Comparison of ENCODE assay signal across 21 mouse cellular contexts in the genomic region with DNA sequence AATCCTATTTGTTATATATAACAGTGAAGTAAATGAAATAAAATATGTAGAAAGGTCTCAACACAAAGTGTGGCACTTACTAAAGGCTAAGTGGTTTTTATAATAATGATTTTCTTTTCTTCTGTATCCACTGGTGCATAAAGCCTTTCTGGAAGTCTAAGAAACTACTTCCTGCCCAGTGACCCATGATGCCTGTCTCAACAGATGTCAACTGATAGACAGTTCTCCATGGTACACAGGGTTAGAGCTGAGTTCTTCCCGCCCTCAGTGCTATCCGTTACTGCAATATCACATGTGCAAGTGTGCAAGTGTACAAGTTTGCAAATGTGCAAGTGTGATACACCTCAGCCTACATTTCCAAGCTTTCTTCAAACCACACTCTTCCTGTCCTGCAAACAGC.
"Had no signal": no experiment of that assay in that cellular context is flagged by ENCODE, and none has a peak within 500 bp of the region (broad histone marks: within the 10 kb centered on the region; RNA-seq: fewer than 3 reads in every experiment).

No protein-coding gene starts in this region.

- H3K4me1 ChIP-seq: limb, embryonic 10.5 days; limb, embryonic 13.5 days; liver, embryonic 13.5 days; midbrain, embryonic 12.5 days; midbrain, embryonic 15.5 days; neural tube, embryonic 12.5 days; neural tube, embryonic 15.5 days had no signal

- H3K9me3 ChIP-seq: limb, embryonic 10.5 days; limb, embryonic 13.5 days; liver, embryonic 13.5 days; midbrain, embryonic 12.5 days; midbrain, embryonic 15.5 days; neural tube, embryonic 12.5 days; neural tube, embryonic 15.5 days had no signal

- DNase-seq: kidney, adult 18-20 months; kidney, adult 9 months; kidney, postnatal 14 days; layer of hippocampus, adult 9-11 months; liver, embryonic 13.5 days; lung, embryonic 14.5 days; right cerebral cortex, adult 18-20 months; right cerebral cortex, postnatal 14 days; right cerebral cortex, postnatal 4 days; thymus, adult 18-20 months; thymus, postnatal 36 days had no signal

- H3K4me3 ChIP-seq: layer of hippocampus, adult 2 months; limb, embryonic 10.5 days; limb, embryonic 13.5 days; liver, embryonic 13.5 days; midbrain, embryonic 12.5 days; midbrain, embryonic 15.5 days; neural tube, embryonic 12.5 days; neural tube, embryonic 15.5 days had no signal

- H3K27me3 ChIP-seq: limb, embryonic 13.5 days; liver, embryonic 13.5 days; midbrain, embryonic 12.5 days; midbrain, embryonic 15.5 days; neural tube, embryonic 12.5 days; neural tube, embryonic 15.5 days had no signal

- H3K9ac ChIP-seq: limb, embryonic 13.5 days; liver, embryonic 13.5 days; lung, embryonic 14.5 days; midbrain, embryonic 12.5 days; midbrain, embryonic 15.5 days; neural tube, embryonic 12.5 days; neural tube, embryonic 15.5 days had no signal

- H3K4me2 ChIP-seq: limb, embryonic 13.5 days; liver, embryonic 13.5 days; lung, embryonic 14.5 days; midbrain, embryonic 12.5 days; midbrain, embryonic 15.5 days; neural tube, embryonic 12.5 days; neural tube, embryonic 15.5 days had no signal

- ATAC-seq: intestine, embryonic 16.5 days; lung, postnatal 0 days; midbrain, embryonic 15.5 days had no signal

- H3K27ac ChIP-seq: layer of hippocampus, adult 2 months; limb, embryonic 10.5 days; limb, embryonic 13.5 days; liver, embryonic 13.5 days; macrophage; midbrain, embryonic 12.5 days; midbrain, embryonic 15.5 days; neural tube, embryonic 12.5 days; neural tube, embryonic 15.5 days had no signal

- H3K36me3 ChIP-seq: limb, embryonic 10.5 days; limb, embryonic 13.5 days; liver, embryonic 13.5 days; midbrain, embryonic 12.5 days; midbrain, embryonic 15.5 days; neural tube, embryonic 12.5 days; neural tube, embryonic 15.5 days had no signal
